Mouse (Mus musculus) bone marrow macrophage, adult 2 months (primary cell): ENCODE measurements around the gene Tprgl.

Source experiments
- CTCF ChIP-seq: IDR thresholded peaks from 2 replicates; pipeline ENCODE4 v1.5.1; 2012; ENCODE audit warnings: low read depth, mild to moderate bottlenecking, low read length, moderate library complexity
- POLR2A ChIP-seq: IDR thresholded peaks from 2 replicates; pipeline ENCODE4 v1.6.1; 2012; ENCODE audit warnings: mild to moderate bottlenecking, low read depth, low read length, borderline replicate concordance

DNA sequence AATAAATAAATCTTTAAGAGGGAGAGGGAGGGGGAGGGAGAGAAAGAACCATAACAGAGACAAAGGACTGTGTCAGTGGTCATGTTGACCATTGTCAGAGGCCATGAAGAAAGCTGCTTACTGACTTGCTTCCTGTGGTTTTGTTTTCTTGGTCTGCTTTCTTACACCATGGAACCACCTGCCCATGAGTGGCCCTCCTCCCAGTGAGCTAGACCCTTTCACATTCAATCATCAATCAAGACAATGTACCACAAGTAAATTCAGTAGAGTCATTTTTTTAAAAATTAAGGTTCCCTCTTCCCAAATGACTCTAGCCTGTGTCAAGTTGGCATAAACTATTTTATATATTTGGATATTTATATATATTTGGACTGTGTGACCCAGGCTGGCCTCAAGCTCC is 30.5 kb downstream of the Tprgl start:
- TF ChIP-seq CTCF: no peak
- no peak for TF ChIP-seq POLR2A
